Mouse (Mus musculus) lung, embryonic 16.5 days (tissue): ENCODE measurements at regions not wholly inside any gene's neighbourhood (a gene's known extent, or its start where the extent isn't known, plus 50 kb on each side); places are given as distances from the start of the nearest gene placed in this dataset.

Source experiments
- ATAC-seq: fragments of 200-750 bp; cut with Nextera tagmentation; 2 replicates; pipeline ENCODE4 v1.8.0; 2017; ENCODE audit warnings: low read depth, mild to moderate bottlenecking, moderate library complexity
- H3K27ac ChIP-seq: fragments of 300-500 bp; sonication (generic); 2 replicates; pipeline ENCODE4 v1.5.1; 2014; ENCODE audit warnings: mild to moderate bottlenecking, control low read depth, low read length
- H3K27me3 ChIP-seq: fragments of 300-500 bp; sonication (generic); 2 replicates; pipeline ENCODE4 v1.6.1; 2014; ENCODE audit warnings: low read depth, low read length, mixed read lengths; ENCODE audit not compliant: control insufficient read depth, insufficient read depth
- H3K36me3 ChIP-seq: fragments of 300-500 bp; sonication (generic); 2 replicates; pipeline ENCODE4 v1.6.1; 2014; ENCODE audit warnings: low read length; ENCODE audit not compliant: control insufficient read depth, insufficient read depth
- H3K4me1 ChIP-seq: fragments of 300-500 bp; sonication (generic); replicated peaks from 2 replicates; pipeline ENCODE4 v1.6.1; 2014; ENCODE audit warnings: low read length, mixed read lengths; ENCODE audit not compliant: control insufficient read depth, insufficient read depth
- H3K4me2 ChIP-seq: fragments of 300-500 bp; sonication (generic); 2 replicates; pipeline ENCODE4 v1.6.1; 2014; ENCODE audit warnings: low read depth, low read length, control low read depth
- H3K4me3 ChIP-seq: fragments of 300-500 bp; sonication (generic); 2 replicates; pipeline ENCODE4 v1.5.1; 2014; ENCODE audit warnings: mild to moderate bottlenecking, low read length, control low read depth
- H3K9ac ChIP-seq: fragments of 300-500 bp; sonication (generic); 2 replicates; pipeline ENCODE4 v1.6.1; 2014; ENCODE audit warnings: low read length, control low read depth
- H3K9me3 ChIP-seq: fragments of 300-500 bp; sonication (generic); 2 replicates; pipeline ENCODE4 v1.6.1; 2016; ENCODE audit warnings: low read length; ENCODE audit not compliant: control insufficient read depth
- WGBS: fragments of 180-500 bp; shearing (Covaris S2); extraction: QIAGEN DNeasy Blood & Tissue Kit; methylation state at CpG from one replicate; pipeline ENCODE4 v1.1.7; 2014; 5-methylcytosine and 5-hydroxymethylcytosine counted together

- no peak overlapping the region for H3K4me3 ChIP-seq
- peak overlapping the region; percentile 30; the same call in 1 of the 2 replicates for H3K27ac ChIP-seq
- WGBS: 56% methylated on average over 1 of the region's 1 CpGs
- H3K27me3 ChIP-seq: no peaks in the 10 kb centered on the region
- H3K36me3 ChIP-seq: no peaks in the 10 kb centered on the region
- no peaks in the 10 kb centered on the region for H3K9me3 ChIP-seq
- H3K4me2 ChIP-seq: no peak overlapping the region
- ATAC-seq: peak; percentile 41; the same call in 1 of the 2 replicates
- no peak overlapping the region for H3K9ac ChIP-seq
- H3K4me1 ChIP-seq: peaks cover 3% of the 10 kb centered on the region; the same call in 1 of the 2 replicates
Observed at GRCm38 (mm10) chr5:95864252-95864651, 88.5 kb downstream of the E330014E10Rik start.

GRCm38 (mm10) chr5:95864725-95865492, 89.1 kb downstream of the E330014E10Rik start:
- Histone ChIP-seq H3K9me3 (no peaks in the 10 kb centered on the region), H3K27ac (no peak overlapping the region), H3K4me2 (no peak overlapping the region), H3K9ac (no peak overlapping the region), H3K4me3 (no peak overlapping the region), H3K36me3 (no peaks in the 10 kb centered on the region), H3K4me1 (peaks cover 3% of the 10 kb centered on the region; the same call in 1 of the 2 replicates), H3K27me3 (no peaks in the 10 kb centered on the region)
- 44% methylated on average over 3 of the region's 3 CpGs for WGBS
- ATAC-seq: peak; percentile 84

GRCm38 (mm10) chr5:95865516-95865915, 89.7 kb downstream of the E330014E10Rik start:
- Histone ChIP-seq H3K9me3 (no peaks in the 10 kb centered on the region), H3K4me2 (no peak overlapping the region), H3K9ac (no peak overlapping the region), H3K4me3 (no peak overlapping the region), H3K27ac (peak overlapping the region; percentile 6; the same call in 1 of the 2 replicates), H3K36me3 (no peaks in the 10 kb centered on the region), H3K27me3 (no peaks in the 10 kb centered on the region), H3K4me1 (peaks cover 3% of the 10 kb centered on the region; the same call in 1 of the 2 replicates)
- whole genome bisulfite sequencing: 54% methylated on average over 2 of the region's 2 CpGs
- ATAC-seq: peak; percentile 45; the same call in 1 of the 2 replicates

GRCm38 (mm10) chr5:95866848-95867495, 89.8 kb upstream of the Cxcl13 start:
- Histone ChIP-seq H3K9ac (no peak overlapping the region), H3K36me3 (no peaks in the 10 kb centered on the region), H3K9me3 (no peaks in the 10 kb centered on the region), H3K4me1 (peaks cover 3% of the 10 kb centered on the region; the same call in 1 of the 2 replicates), H3K27me3 (no peaks in the 10 kb centered on the region), H3K27ac (no peak overlapping the region), H3K4me3 (no peak overlapping the region), H3K4me2 (no peak overlapping the region)
- WGBS: 35% methylated on average over 4 of the region's 4 CpGs
- ATAC-seq: peak; percentile 70

DNA sequence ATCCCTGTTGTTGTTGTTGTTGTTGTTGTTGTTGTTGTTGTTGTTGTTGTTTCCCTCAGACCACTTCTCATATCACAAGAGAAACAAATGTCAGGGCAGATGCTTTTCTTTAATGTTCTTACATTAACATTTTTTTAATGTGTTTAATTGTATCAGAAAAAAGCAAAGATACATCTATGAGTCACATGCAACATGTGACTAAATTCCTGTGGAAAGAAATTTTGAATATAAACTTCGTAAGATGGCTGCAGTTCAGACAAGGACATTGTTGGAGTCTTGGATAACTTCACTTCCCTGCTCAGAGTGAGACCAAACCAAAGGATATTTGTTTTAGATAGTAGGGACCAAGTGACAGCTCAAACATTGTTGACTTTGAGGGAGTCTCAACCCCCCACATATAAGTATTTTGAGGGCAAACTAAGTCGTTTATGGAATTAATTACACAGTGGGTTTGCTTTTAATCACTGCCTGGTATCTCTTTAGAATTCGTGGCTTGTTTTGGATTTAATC, 86.4 kb upstream of the Cxcl13 start:
- Histone ChIP-seq H3K9ac (no peak overlapping the region), H3K9me3 (no peaks in the 10 kb centered on the region), H3K27me3 (no peaks in the 10 kb centered on the region), H3K36me3 (no peaks in the 10 kb centered on the region), H3K4me2 (no peak overlapping the region), H3K4me1 (peaks cover 3% of the 10 kb centered on the region; the same call in 1 of the 2 replicates), H3K4me3 (no peak overlapping the region), H3K27ac (no peak overlapping the region)
- WGBS: 36% methylated on average over 3 of the region's 3 CpGs
- ATAC-seq: no peak

- Histone ChIP-seq H3K27ac (no peak overlapping the region), H3K4me1 (no peaks in the 10 kb centered on the region), H3K36me3 (no peaks in the 10 kb centered on the region), H3K4me3 (no peak overlapping the region), H3K27me3 (no peaks in the 10 kb centered on the region), H3K9ac (no peak overlapping the region), H3K4me2 (no peak overlapping the region), H3K9me3 (no peaks in the 10 kb centered on the region)
- 28% methylated on average over 5 of the region's 5 CpGs for whole genome bisulfite sequencing
- ATAC-seq: no peak
Observed at GRCm38 (mm10) chr5:95874969-95875368, 81.8 kb upstream of the Cxcl13 start.

GRCm38 (mm10) chr5:95880914-95881313, 75.8 kb upstream of the Cxcl13 start:
- no peak overlapping the region for H3K4me3 ChIP-seq
- H3K4me1 ChIP-seq: no peaks in the 10 kb centered on the region
- peak; percentile 57; the same call in 1 of the 2 replicates for ATAC-seq
- no peaks in the 10 kb centered on the region for H3K27me3 ChIP-seq
- H3K27ac ChIP-seq: no peak overlapping the region
- no peaks in the 10 kb centered on the region for H3K36me3 ChIP-seq
- no peaks in the 10 kb centered on the region for H3K9me3 ChIP-seq
- no peak overlapping the region for H3K4me2 ChIP-seq
- H3K9ac ChIP-seq: no peak overlapping the region
